Mouse (Mus musculus) MEL (cell line): ENCODE results near the gene Agl. TPM values are rescaled to one million over a fixed set of nuclear protein-coding genes. Genes with fewer than 3 reads are reported as not detected.

ENCODE experiments used
- DNase-seq: peaks from one replicate; pipeline ENCODE4 v3.0.0; 2011; ENCODE audit warnings: low read depth, low spot score
- H3K27ac ChIP-seq: 2 replicates; pipeline ENCODE4 v1.5.1; 2012; ENCODE audit warnings: low read depth, mild to moderate bottlenecking, control low read depth, low read length, moderate library complexity; ENCODE audit not compliant: control insufficient read depth
- H3K27me3 ChIP-seq, 2 experiments: fragments of 150-350 bp in 1 of 2; sonication (generic) in 1 of 2; 2 replicates each; pipeline ENCODE4 v1.6.1; 2012; ENCODE audit warnings: low read length in 2 of 2, mild to moderate bottlenecking in 2 of 2, improper control_type of control experiment in 1 of 2, moderate library complexity in 1 of 2; ENCODE audit not compliant: insufficient read depth in 2 of 2, control insufficient read depth in 1 of 2
- H3K36me3 ChIP-seq, 2 experiments: 2 replicates each; pipeline ENCODE4 v1.6.1; 2012 to 2014; ENCODE audit warnings: low read length in 2 of 2, improper control_type of control experiment in 1 of 2, inconsistent platforms in 1 of 2, mild to moderate bottlenecking in 1 of 2; ENCODE audit not compliant: insufficient read depth in 2 of 2, control insufficient read depth in 1 of 2
- H3K4me1 ChIP-seq, 2 experiments: fragments of 150-350 bp in 1 of 2; sonication (generic) in 1 of 2; 2 replicates each; pipeline ENCODE4 v1.6.1; 2012; ENCODE audit warnings: low read length in 2 of 2, improper control_type of control experiment in 1 of 2, mild to moderate bottlenecking in 1 of 2; ENCODE audit not compliant: insufficient read depth in 2 of 2, control insufficient read depth in 1 of 2
- H3K4me3 ChIP-seq, 2 experiments: fragments of 150-350 bp in 1 of 2; sonication (generic) in 1 of 2; 2 replicates each; pipeline ENCODE4 v1.5.1; 2012; ENCODE audit warnings: low read depth in 2 of 2, low read length in 2 of 2, mild to moderate bottlenecking in 2 of 2, moderate library complexity in 2 of 2, control low read depth in 1 of 2, improper control_type of control experiment in 1 of 2; ENCODE audit not compliant: control insufficient read depth in 1 of 2, insufficient read depth in 1 of 2
- H3K79me2 ChIP-seq: 2 replicates; pipeline ENCODE4 v1.6.1; 2012; ENCODE audit warnings: mild to moderate bottlenecking, low read length, moderate library complexity; ENCODE audit not compliant: control insufficient read depth, poor library complexity, insufficient read depth
- H3K9ac ChIP-seq: 2 replicates; pipeline ENCODE4 v1.6.1; 2012; ENCODE audit warnings: low read depth, mild to moderate bottlenecking, control low read depth, low read length, moderate library complexity; ENCODE audit not compliant: control insufficient read depth, poor library complexity, severe bottlenecking
- H3K9me3 ChIP-seq: fragments of 150-350 bp; sonication (generic); replicated peaks from 2 replicates; pipeline ENCODE4 v1.6.1; 2012; ENCODE audit warnings: mild to moderate bottlenecking, low read length, improper control_type of control experiment, moderate library complexity; ENCODE audit not compliant: insufficient read depth
- BHLHE40 ChIP-seq: IDR thresholded peaks from 2 replicates; pipeline ENCODE4 v1.6.1; 2012; ENCODE audit warnings: low read depth, mild to moderate bottlenecking, inconsistent platforms, low read length, improper control_type of control experiment, borderline replicate concordance
- CHD1 ChIP-seq: IDR thresholded peaks from 2 replicates; pipeline ENCODE4 v1.6.1; 2012; ENCODE audit warnings: low read depth, mild to moderate bottlenecking, inconsistent platforms, low read length, improper control_type of control experiment
- CTCF ChIP-seq, 3 experiments: IDR thresholded peaks in 2 of 3; conservative IDR thresholded peaks in 1 of 3; 2 replicates each; pipeline ENCODE4 v1.5.1; 2011 to 2012; ENCODE audit warnings: low read length in 3 of 3, low read depth in 2 of 3, mild to moderate bottlenecking in 2 of 3, improper control_type of control experiment in 1 of 3, inconsistent platforms in 1 of 3, mixed read lengths in 1 of 3, moderate library complexity in 1 of 3; ENCODE audit not compliant: control insufficient read depth in 1 of 3, insufficient read depth in 1 of 3, poor library complexity in 1 of 3, severe bottlenecking in 1 of 3
- E2F4 ChIP-seq: IDR thresholded peaks from 2 replicates; pipeline ENCODE4 v1.6.1; 2011; ENCODE audit warnings: low read depth, low read length, improper control_type of control experiment, borderline replicate concordance
- ELF1 ChIP-seq: IDR thresholded peaks from 2 replicates; pipeline ENCODE4 v1.6.1; 2014; ENCODE audit warnings: low read depth, mild to moderate bottlenecking, inconsistent platforms, low read length, improper control_type of control experiment, moderate library complexity
- EP300 ChIP-seq, 2 experiments: IDR thresholded peaks; 2 replicates each; pipeline ENCODE4 v1.6.1; 2011; ENCODE audit warnings: improper control_type of control experiment in 2 of 2, low read length in 2 of 2, low read depth in 1 of 2, mild to moderate bottlenecking in 1 of 2
- ETS1 ChIP-seq: IDR thresholded peaks from 2 replicates; pipeline ENCODE4 v1.6.1; 2012; ENCODE audit warnings: low read depth, mild to moderate bottlenecking, inconsistent platforms, low read length, improper control_type of control experiment, moderate library complexity
- GATA1 ChIP-seq: IDR thresholded peaks from 2 replicates; pipeline ENCODE4 v1.6.1; 2011; ENCODE audit warnings: low read depth, low read length, improper control_type of control experiment
- HCFC1 ChIP-seq: IDR thresholded peaks from 2 replicates; pipeline ENCODE4 v1.6.1; 2012; ENCODE audit warnings: low read depth, mild to moderate bottlenecking, inconsistent platforms, low read length, improper control_type of control experiment, moderate library complexity
- KAT2A ChIP-seq: conservative IDR thresholded peaks from 2 replicates; pipeline ENCODE4 v1.6.1; 2012; ENCODE audit warnings: low read depth, low read length, improper control_type of control experiment, inconsistent platforms
- MAZ ChIP-seq: IDR thresholded peaks from 2 replicates; pipeline ENCODE4 v1.6.1; 2012; ENCODE audit warnings: low read depth, mild to moderate bottlenecking, inconsistent platforms, low read length, improper control_type of control experiment
- MEF2A ChIP-seq: IDR thresholded peaks from 2 replicates; pipeline ENCODE4 v1.6.1; 2014; ENCODE audit warnings: low read depth, mild to moderate bottlenecking, inconsistent platforms, low read length, improper control_type of control experiment; ENCODE audit not compliant: poor library complexity, insufficient replicate concordance, severe bottlenecking; ENCODE audit errors: extremely low read depth
- MXI1 ChIP-seq: IDR thresholded peaks from 2 replicates; pipeline ENCODE4 v1.6.1; 2011; ENCODE audit warnings: mild to moderate bottlenecking, low read depth, low read length, improper control_type of control experiment
- MYB ChIP-seq: IDR thresholded peaks from 2 replicates; pipeline ENCODE4 v1.6.1; 2011; ENCODE audit warnings: mild to moderate bottlenecking, low read depth, low read length, improper control_type of control experiment
- NELFE ChIP-seq: IDR thresholded peaks from 2 replicates; pipeline ENCODE4 v1.6.1; 2011; ENCODE audit warnings: low read depth, low read length, improper control_type of control experiment
- RCOR1 ChIP-seq: IDR thresholded peaks from 2 replicates; pipeline ENCODE4 v1.6.1; 2012; ENCODE audit warnings: low read depth, mild to moderate bottlenecking, inconsistent platforms, low read length, improper control_type of control experiment
- USF1 ChIP-seq: IDR thresholded peaks from 2 replicates; pipeline ENCODE4 v1.6.1; 2014; ENCODE audit warnings: low read depth, mild to moderate bottlenecking, inconsistent platforms, low read length, improper control_type of control experiment, moderate library complexity
- ZC3H11A ChIP-seq: IDR thresholded peaks from 2 replicates; pipeline ENCODE4 v1.6.1; 2012; ENCODE audit warnings: low read depth, mild to moderate bottlenecking, inconsistent platforms, low read length, improper control_type of control experiment
- ZKSCAN1 ChIP-seq: IDR thresholded peaks from 2 replicates; pipeline ENCODE4 v1.6.1; 2012; ENCODE audit warnings: low read depth, mild to moderate bottlenecking, inconsistent platforms, low read length, improper control_type of control experiment, moderate library complexity
- ZMIZ1 ChIP-seq: IDR thresholded peaks from 2 replicates; pipeline ENCODE4 v1.6.1; 2012; ENCODE audit warnings: low read depth, mild to moderate bottlenecking, inconsistent platforms, low read length, improper control_type of control experiment, moderate library complexity
- ZNF384 ChIP-seq: IDR thresholded peaks from 2 replicates; pipeline ENCODE4 v1.6.1; 2012; ENCODE audit warnings: low read depth, mild to moderate bottlenecking, inconsistent platforms, low read length, improper control_type of control experiment
- polyA plus RNA-seq, 2 experiments: library from polyadenylated mRNA; stranded (reverse) in 1 of 2; unstranded in 1 of 2; fragments of >175 nt in 1 of 2; fragments of >200 nt in 1 of 2; gene quantifications; 2 replicates each; pipeline versions ENCODE4 v1.2.1 to v1.2.4; 2012; ENCODE audit warnings: low replicate concordance in 2 of 2, low read depth in 1 of 2; ENCODE audit not compliant: insufficient read length in 2 of 2, insufficient read depth in 1 of 2, missing spikeins in 1 of 2
- total RNA-seq: library from RNA; depleted of rRNA; stranded (reverse); fragments of 300-350 nt; gene quantifications from 2 replicates; pipeline ENCODE4 v1.2.3, GENCODE M21; 2012

Gene Agl
- total and polyA plus RNA-seq, 3 experiments: 4.6 to 21.1 (median 11.9) TPM

DNA sequence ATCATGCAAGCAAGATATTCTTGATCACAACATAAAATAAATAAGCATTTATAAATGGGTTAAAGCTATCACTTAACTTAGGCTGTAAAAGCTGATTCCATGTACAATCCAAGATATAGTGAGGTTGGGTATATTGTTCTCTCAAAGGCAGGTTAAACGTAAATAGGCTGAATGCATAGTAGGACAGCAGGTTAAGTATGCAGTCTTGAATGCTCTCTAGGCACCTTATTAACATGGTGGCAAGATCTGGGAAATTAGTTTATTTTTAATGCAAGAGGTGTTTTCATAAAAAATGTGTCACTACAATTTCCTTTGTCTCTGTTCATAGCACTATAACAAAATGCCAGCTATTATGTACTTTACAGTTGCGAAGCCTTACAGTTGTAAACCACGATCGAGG, 27.4 kb upstream of the Agl start:
- no peaks in the 10 kb centered on the region for H3K9me3 ChIP-seq
- H3K27me3 ChIP-seq: no peaks in the 10 kb centered on the region
- H3K4me3 ChIP-seq: peak overlapping the region; percentile 56 to 59
- peaks cover 0 to 2% of the 10 kb centered on the region in 2 experiments; a peak in 1 of 4 replicates for H3K36me3 ChIP-seq
- DNase-seq: no peak
- H3K79me2 ChIP-seq: no peaks in the 10 kb centered on the region
- peak overlapping the region; percentile 51 for H3K9ac ChIP-seq
- TF ChIP-seq ELF1: no peak
- TF ChIP-seq ZKSCAN1: peak; percentile 90
- H3K27ac ChIP-seq: no peak overlapping the region
- no peaks in the 10 kb centered on the region; a peak in 1 of 4 replicates for H3K4me1 ChIP-seq

DNA sequence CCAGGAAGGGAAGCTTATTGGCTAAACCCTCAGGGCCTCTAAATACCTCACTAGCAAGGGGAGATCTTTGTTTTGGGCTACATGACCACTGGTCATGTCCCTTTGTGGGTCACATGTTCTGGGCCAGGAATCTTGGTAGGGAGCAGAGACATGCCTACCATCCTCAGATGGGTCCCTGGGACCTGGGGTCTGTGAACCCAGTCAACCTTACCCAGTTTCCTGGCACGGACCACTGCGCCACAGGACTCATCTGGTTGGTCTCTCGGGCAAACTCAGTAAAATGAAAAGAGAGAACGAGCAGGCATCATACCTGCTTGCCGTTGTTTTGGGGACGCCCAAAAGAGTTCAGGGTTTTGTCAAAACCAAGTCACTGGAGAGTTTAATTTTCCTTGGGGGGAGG, 26.3 kb upstream of the Agl start:
- TF ChIP-seq ETS1 (no peak), ZMIZ1 (no peak), CTCF (IDR thresholded peaks at IDR 0.05 in 2 of 3, conservative IDR thresholded peaks at IDR 0.05 in 1 of 3; ENCODE audit: control insufficient read depth in 1 of 3, insufficient read depth in 1 of 3, low read depth in 2 of 3, low read length in 3 of 3, poor library complexity in 1 of 3, severe bottlenecking in 1 of 3) (no peak), KAT2A (no peak), CHD1 (no peak), HCFC1 (no peak), MXI1 (no peak), E2F4 (no peak), RCOR1 (no peak), MEF2A (no peak), ZNF384 (no peak), MAZ (no peak), BHLHE40 (no peak), NELFE (no peak), ELF1 (no peak), EP300 (IDR thresholded peaks at IDR 0.05; ENCODE audit: low read depth in 1 of 2, low read length in 2 of 2) (no peak), ZC3H11A (no peak), GATA1 (no peak), MYB (no peak), USF1 (no peak)
- H3K4me3 ChIP-seq: no peak overlapping the region
- no peaks in the 10 kb centered on the region for H3K79me2 ChIP-seq
- no peaks in the 10 kb centered on the region; a peak in 1 of 4 replicates for H3K4me1 ChIP-seq
- no peak overlapping the region for H3K9ac ChIP-seq
- no peaks in the 10 kb centered on the region for H3K27me3 ChIP-seq
- H3K36me3 ChIP-seq: peaks cover 0 to 2% of the 10 kb centered on the region in 2 experiments; a peak in 1 of 4 replicates
- H3K27ac ChIP-seq: no peak overlapping the region
- no peak for DNase-seq
- no peaks in the 10 kb centered on the region for H3K9me3 ChIP-seq
